Comparison of ENCODE assay signal across 8 mouse cellular contexts in the genomic region with DNA sequence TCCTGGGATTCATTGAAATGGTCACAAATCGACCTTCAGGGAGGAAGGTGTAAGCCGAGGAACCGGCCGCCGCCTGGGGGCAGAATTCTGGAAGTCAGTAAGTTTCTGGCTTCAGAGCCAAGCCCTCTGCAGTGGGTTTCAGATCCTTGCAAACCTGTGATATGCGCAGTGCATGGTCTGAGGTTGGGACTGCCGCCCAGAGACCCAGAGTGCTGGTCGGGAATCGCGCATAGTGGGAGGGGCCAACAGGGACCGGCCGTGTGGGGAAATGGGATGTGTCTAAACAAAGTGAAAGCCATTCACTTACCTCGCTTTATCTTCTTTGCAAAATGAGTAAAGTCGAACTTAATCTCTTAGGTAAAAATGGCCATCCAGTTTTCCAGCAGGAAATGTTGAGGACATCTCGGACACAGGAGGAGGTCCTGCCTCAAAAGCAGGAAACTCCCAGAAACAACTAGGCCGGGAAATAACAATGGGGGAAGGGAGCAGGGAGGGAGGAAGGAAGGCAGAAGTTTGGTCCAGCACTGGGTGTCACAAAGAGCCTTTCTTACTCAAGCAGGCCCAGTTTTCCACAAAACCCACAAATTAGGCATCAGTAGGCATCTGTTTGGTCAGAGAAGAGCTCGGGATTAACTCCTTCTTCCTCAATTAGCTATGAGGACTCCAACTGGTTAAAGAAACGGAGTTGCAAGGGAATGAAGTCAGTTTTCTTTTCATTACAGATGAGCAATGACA. TPM values are rescaled to one million over a fixed set of nuclear protein-coding genes. Genes with fewer than 3 reads are reported as not detected.
DNase-seq lines count a peak whose midpoint lies in the region; ATAC-seq lines count a peak whose summit lies in the region.

No protein-coding gene starts in this region.

- H3K4me3 ChIP-seq in embryonic facial prominence, embryonic 15.5 days (replicated peaks): peak overlapping the region; percentile 50
- H3K4me3 ChIP-seq in heart, embryonic 13.5 days: peak overlapping the region; percentile 55
- peak overlapping the region; percentile 48 for H3K4me3 ChIP-seq in kidney, embryonic 16.5 days (ENCODE audit: low read length)
- H3K4me3 ChIP-seq in liver, embryonic 12.5 days: peak overlapping the region; percentile 53
- peak overlapping the region; percentile 36 for H3K4me3 ChIP-seq in stomach, embryonic 14.5 days (ENCODE audit: low read depth, low read length)

- H3K9ac ChIP-seq in embryonic facial prominence, embryonic 15.5 days: peak overlapping the region; percentile 24; the same call in 1 of the 2 replicates
- H3K9ac ChIP-seq in heart, embryonic 13.5 days: peak overlapping the region; percentile 73
- peak overlapping the region; percentile 65 for H3K9ac ChIP-seq in kidney, embryonic 16.5 days (replicated peaks; ENCODE audit: low read length)
- H3K9ac ChIP-seq in liver, embryonic 12.5 days: peak overlapping the region; percentile 27
- no peak overlapping the region; the same call in 1 of the 2 replicates for H3K9ac ChIP-seq in stomach, embryonic 14.5 days (replicated peaks; ENCODE audit: low read depth, low read length)

- ATAC-seq in embryonic facial prominence, embryonic 15.5 days (ENCODE audit: insufficient number of reproducible peaks, low FRiP score, low TSS enrichment, low read depth): peak; percentile 91
- ATAC-seq in heart, embryonic 13.5 days (ENCODE audit: extremely low read depth, insufficient number of reproducible peaks, low FRiP score, low TSS enrichment): peak; percentile 70; the same call in 1 of the 2 replicates
- ATAC-seq in kidney, embryonic 16.5 days (ENCODE audit: low FRiP score, low TSS enrichment): peak; percentile 98
- peak; percentile 81 for ATAC-seq in liver, embryonic 12.5 days
- peak; percentile 95 for ATAC-seq in stomach, embryonic 14.5 days (ENCODE audit: insufficient number of reproducible peaks, insufficient read depth, low FRiP score, low read depth)

- no peaks in the 10 kb centered on the region for H3K36me3 ChIP-seq in embryonic facial prominence, embryonic 15.5 days
- H3K36me3 ChIP-seq in heart, embryonic 13.5 days: no peaks in the 10 kb centered on the region
- H3K36me3 ChIP-seq in kidney, embryonic 16.5 days (ENCODE audit: insufficient read depth, low read length): no peaks in the 10 kb centered on the region
- H3K36me3 ChIP-seq in liver, embryonic 12.5 days: no peaks in the 10 kb centered on the region
- H3K36me3 ChIP-seq in stomach, embryonic 14.5 days (ENCODE audit: control insufficient read depth, insufficient read depth, low read length): no peaks in the 10 kb centered on the region

- peak; percentile 94 for DNase-seq in 3T3-L1 (ENCODE audit: low read depth, low spot score)
- peak; percentile 78 for DNase-seq in adrenal gland, postnatal 14 days
- peak; percentile 1 to 22 for DNase-seq in natural killer cell, adult 2 months (ENCODE audit: low spot score in 2 of 2)

- H3K9me3 ChIP-seq in embryonic facial prominence, embryonic 15.5 days (replicated peaks): no peaks in the 10 kb centered on the region
- no peaks in the 10 kb centered on the region for H3K9me3 ChIP-seq in heart, embryonic 13.5 days
- H3K9me3 ChIP-seq in kidney, embryonic 16.5 days (ENCODE audit: low read length): no peaks in the 10 kb centered on the region
- no peaks in the 10 kb centered on the region for H3K9me3 ChIP-seq in liver, embryonic 12.5 days (replicated peaks)
- no peaks in the 10 kb centered on the region for H3K9me3 ChIP-seq in stomach, embryonic 14.5 days (ENCODE audit: control insufficient read depth, low read depth, low read length)

- 6% methylated on average over 18 of the region's 18 CpGs for WGBS in embryonic facial prominence, embryonic 15.5 days
- 11% methylated on average over 18 of the region's 18 CpGs for WGBS in heart, embryonic 13.5 days
- WGBS in kidney, embryonic 16.5 days: 12% methylated on average over 18 of the region's 18 CpGs
- WGBS in liver, embryonic 12.5 days (ENCODE audit: insufficient replicate concordance): 7% methylated on average over 18 of the region's 18 CpGs
- WGBS in stomach, embryonic 14.5 days: 7% methylated on average over 18 of the region's 18 CpGs

- no peaks in the 10 kb centered on the region for H3K27me3 ChIP-seq in embryonic facial prominence, embryonic 15.5 days
- no peaks in the 10 kb centered on the region for H3K27me3 ChIP-seq in heart, embryonic 13.5 days (replicated peaks)
- no peaks in the 10 kb centered on the region for H3K27me3 ChIP-seq in kidney, embryonic 16.5 days (ENCODE audit: insufficient read depth, low read length)
- H3K27me3 ChIP-seq in liver, embryonic 12.5 days (replicated peaks): no peaks in the 10 kb centered on the region
- no peaks in the 10 kb centered on the region for H3K27me3 ChIP-seq in stomach, embryonic 14.5 days (ENCODE audit: control insufficient read depth, insufficient read depth, low read length)

- no peaks in the 10 kb centered on the region; the same call in 1 of the 2 replicates for H3K4me1 ChIP-seq in embryonic facial prominence, embryonic 15.5 days
- peaks cover 10% of the 10 kb centered on the region for H3K4me1 ChIP-seq in heart, embryonic 13.5 days
- peaks cover 9% of the 10 kb centered on the region for H3K4me1 ChIP-seq in kidney, embryonic 16.5 days (ENCODE audit: insufficient read depth, low read length)
- H3K4me1 ChIP-seq in liver, embryonic 12.5 days: peaks cover 4% of the 10 kb centered on the region; the same call in 1 of the 2 replicates
- H3K4me1 ChIP-seq in stomach, embryonic 14.5 days (ENCODE audit: control insufficient read depth, insufficient read depth, low read length): peaks cover 8% of the 10 kb centered on the region; the same call in 1 of the 2 replicates

- peak overlapping the region; percentile 64 for H3K4me2 ChIP-seq in embryonic facial prominence, embryonic 15.5 days (replicated peaks)
- H3K4me2 ChIP-seq in heart, embryonic 13.5 days: peak overlapping the region; percentile 71
- peak overlapping the region; percentile 55 for H3K4me2 ChIP-seq in kidney, embryonic 16.5 days (replicated peaks; ENCODE audit: low read depth, low read length)
- H3K4me2 ChIP-seq in liver, embryonic 12.5 days: peak overlapping the region; percentile 66
- peak overlapping the region; percentile 55 for H3K4me2 ChIP-seq in stomach, embryonic 14.5 days (replicated peaks; ENCODE audit: low read depth, low read length)

- peak overlapping the region; percentile 63 for H3K27ac ChIP-seq in embryonic facial prominence, embryonic 15.5 days (replicated peaks)
- peak overlapping the region; percentile 83 for H3K27ac ChIP-seq in heart, embryonic 13.5 days (replicated peaks)
- H3K27ac ChIP-seq in kidney, embryonic 16.5 days (ENCODE audit: low read length): peak overlapping the region; percentile 47
- peak overlapping the region; percentile 54; the same call in 1 of the 2 replicates for H3K27ac ChIP-seq in liver, embryonic 12.5 days
- peak overlapping the region; percentile 72; the same call in 1 of the 2 replicates for H3K27ac ChIP-seq in stomach, embryonic 14.5 days (ENCODE audit: low read length)

RNA-seq across cellular contexts. Expression of gene Tlr3, which starts 0.6 kb away (rescaled TPM):
- 7.1 and 7.3 TPM in 2 replicates for total RNA-seq in adrenal gland, postnatal 14 days (2021)
- 2.0 and 2.6 TPM in 2 replicates for polyA plus RNA-seq in embryonic facial prominence, embryonic 15.5 days (2015; fragmentation: Nextera tagmentation; extraction: Ambion mirVana)
- polyA plus RNA-seq in heart, embryonic 13.5 days (2015; fragmentation: Nextera tagmentation; extraction: Ambion mirVana): 1.8 TPM in 2 replicates
- 3.1 and 3.9 TPM in 2 replicates for polyA plus RNA-seq in kidney, embryonic 16.5 days (2015; fragmentation: Nextera tagmentation; extraction: Ambion mirVana)
- 0.71 and 0.73 TPM in 2 replicates for polyA plus RNA-seq in liver, embryonic 12.5 days (2016; fragmentation: Nextera tagmentation; extraction: Ambion mirVana)
- polyA plus RNA-seq in stomach, embryonic 14.5 days (2014; fragmentation: Nextera tagmentation; extraction: Ambion mirVana): 3.6 and 4.9 TPM in 2 replicates

RNA-seq across cellular contexts. Expression of gene Fam149a, which starts 28.2 kb away (rescaled TPM):
- total RNA-seq in adrenal gland, postnatal 14 days (2021): 6.4 and 7.3 TPM in 2 replicates
- 13.9 and 15.7 TPM in 2 replicates for polyA plus RNA-seq in embryonic facial prominence, embryonic 15.5 days (2015; fragmentation: Nextera tagmentation; extraction: Ambion mirVana)
- 3.7 and 5.6 TPM in 2 replicates for polyA plus RNA-seq in heart, embryonic 13.5 days (2015; fragmentation: Nextera tagmentation; extraction: Ambion mirVana)
- 44.4 and 52.0 TPM in 2 replicates for polyA plus RNA-seq in kidney, embryonic 16.5 days (2015; fragmentation: Nextera tagmentation; extraction: Ambion mirVana)
- 3.0 and 3.2 TPM in 2 replicates for polyA plus RNA-seq in liver, embryonic 12.5 days (2016; fragmentation: Nextera tagmentation; extraction: Ambion mirVana)
- polyA plus RNA-seq in stomach, embryonic 14.5 days (2014; fragmentation: Nextera tagmentation; extraction: Ambion mirVana): 28.6 and 29.7 TPM in 2 replicates

Comparison
In these comparisons a context has a peak if more than half of its experiments do, and no peak if none do; other contexts are left out.
1. Peak in every context shown above with its lines: DNase-seq, ATAC-seq, H3K4me3 ChIP-seq and H3K27ac ChIP-seq.
2. DNase-seq: peak in every context shown above with its lines; median percentile 94 in 3T3-L1; 78 in adrenal gland, postnatal 14 days; 12 in natural killer cell, adult 2 months.